Mouse (Mus musculus): Measurements from ENCODE around the gene Hs3st6. TPM values are rescaled to one million over a fixed set of nuclear protein-coding genes. Genes with fewer than 3 reads are reported as not detected.

Hs3st6 gene
- polyA plus RNA-seq, 1 experiment from 2014 or later: 0.24 TPM

DNA sequence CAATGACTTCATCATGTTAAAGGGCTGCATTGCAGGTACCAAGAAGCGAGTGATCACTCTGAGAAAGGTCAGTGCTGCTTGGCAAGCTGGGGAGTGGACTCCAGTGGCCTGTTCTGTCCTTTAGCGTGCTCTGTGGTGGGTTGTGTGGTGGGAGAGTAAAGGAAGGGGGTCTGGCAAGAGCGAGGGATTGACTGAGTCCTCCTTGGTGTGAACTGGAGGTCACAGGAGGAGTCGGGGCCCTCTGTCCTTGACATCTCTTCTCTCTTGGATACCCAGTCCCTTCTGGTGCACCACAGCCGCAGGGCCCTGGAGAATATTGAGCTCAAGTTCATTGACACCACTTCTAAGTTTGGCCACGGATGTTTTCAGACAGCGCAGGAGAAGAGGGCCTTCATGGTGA lies 17.3 kb upstream of the Hs3st6 start:
- WGBS (ENCODE audit: insufficient replicate concordance): 71% methylated on average over 7 of the region's 7 CpGs
- peak overlapping the region; percentile 66 for H3K4me2 ChIP-seq (ENCODE audit: low read depth, low read length)
- no peaks in the 10 kb centered on the region for H3K27me3 ChIP-seq (ENCODE audit: control insufficient read depth, insufficient read depth, low read depth, low read length)
- no peak overlapping the region for H3K9ac ChIP-seq (ENCODE audit: low read depth, low read length)
- no peaks in the 10 kb centered on the region for H3K9me3 ChIP-seq (replicated peaks; ENCODE audit: control insufficient read depth, low read length)
- no peak for ATAC-seq (ENCODE audit: low read depth)
- H3K27ac ChIP-seq (ENCODE audit: low read length): peak overlapping the region; percentile 88
- H3K4me3 ChIP-seq (ENCODE audit: low read depth, low read length): no peak overlapping the region
- peaks cover 3% of the 10 kb centered on the region for H3K36me3 ChIP-seq (ENCODE audit: control insufficient read depth, insufficient read depth)
- peaks cover 29% of the 10 kb centered on the region for H3K4me1 ChIP-seq (ENCODE audit: control insufficient read depth, low read depth, low read length)

DNA sequence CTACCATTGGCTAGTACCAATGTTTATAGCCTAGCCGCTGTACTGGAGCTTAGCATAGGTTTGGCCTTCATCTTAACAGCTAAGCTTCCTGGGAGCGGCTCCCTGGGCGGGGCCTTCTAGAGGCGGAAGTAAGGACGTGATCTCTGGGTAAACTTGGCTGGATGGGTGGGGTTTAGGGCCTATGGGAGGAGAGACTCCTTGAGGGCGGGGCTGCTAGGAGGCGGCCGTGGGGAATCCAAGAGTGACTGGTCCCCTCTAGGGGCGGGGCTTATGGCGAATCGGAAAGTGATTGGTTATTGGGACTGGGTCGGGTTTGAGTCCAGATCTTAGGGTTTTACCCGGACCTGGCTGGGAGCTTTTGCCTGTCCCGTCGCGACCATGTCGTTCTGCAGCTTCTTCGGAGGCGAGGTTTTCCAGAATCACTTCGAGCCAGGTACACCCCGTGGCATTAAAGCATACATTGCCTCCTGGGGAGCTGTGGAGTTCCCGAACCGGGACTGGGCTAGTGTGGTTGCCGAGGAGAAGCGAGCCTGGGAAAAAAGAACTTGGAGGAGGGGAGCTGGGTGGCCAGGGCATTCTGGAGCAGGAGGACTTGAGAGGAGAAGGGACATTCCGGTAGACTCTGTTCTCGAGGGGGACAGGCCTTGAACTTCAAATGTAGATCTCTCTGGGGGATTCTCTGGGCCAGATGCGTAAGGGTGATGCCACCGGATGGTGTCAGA lies 16.3 kb upstream of the Hs3st6 start, which contains the start of gene Msrb1:
TSS of gene Msrb1 (plus strand) at position 313 of the 722 bp plus-strand sequence.
- peak within 1 kb of the TSS; percentile 78 for H3K9ac ChIP-seq (ENCODE audit: low read depth, low read length)
- H3K4me2 ChIP-seq (ENCODE audit: low read depth, low read length): peak within 1 kb of the TSS; percentile 95
- peaks cover 29% of the 10 kb centered on the region for H3K4me1 ChIP-seq (ENCODE audit: control insufficient read depth, low read depth, low read length)
- H3K4me3 ChIP-seq (ENCODE audit: low read depth, low read length): peak within 1 kb of the TSS; percentile 76
- no peaks in the 10 kb centered on the region for H3K9me3 ChIP-seq (replicated peaks; ENCODE audit: control insufficient read depth, low read length)
- peaks cover 3% of the 10 kb centered on the region for H3K36me3 ChIP-seq (ENCODE audit: control insufficient read depth, insufficient read depth)
- peak; percentile 98 for ATAC-seq (ENCODE audit: low read depth)
- WGBS (ENCODE audit: insufficient replicate concordance): under 1% methylated on average over 29 of the region's 29 CpGs
- H3K27ac ChIP-seq (ENCODE audit: low read length): peak within 1 kb of the TSS; percentile 88
- no peaks in the 10 kb centered on the region for H3K27me3 ChIP-seq (ENCODE audit: control insufficient read depth, insufficient read depth, low read depth, low read length)

GRCm38 (mm10) chr17:24737135-24737810 lies 15.5 kb upstream of the Hs3st6 start:
- Histone ChIP-seq H3K4me3 (ENCODE audit: low read depth, low read length) (peak overlapping the region; percentile 76), H3K4me1 (ENCODE audit: control insufficient read depth, low read depth, low read length) (peaks cover 29% of the 10 kb centered on the region)
- no peak for ATAC-seq (ENCODE audit: low read depth)

DNA sequence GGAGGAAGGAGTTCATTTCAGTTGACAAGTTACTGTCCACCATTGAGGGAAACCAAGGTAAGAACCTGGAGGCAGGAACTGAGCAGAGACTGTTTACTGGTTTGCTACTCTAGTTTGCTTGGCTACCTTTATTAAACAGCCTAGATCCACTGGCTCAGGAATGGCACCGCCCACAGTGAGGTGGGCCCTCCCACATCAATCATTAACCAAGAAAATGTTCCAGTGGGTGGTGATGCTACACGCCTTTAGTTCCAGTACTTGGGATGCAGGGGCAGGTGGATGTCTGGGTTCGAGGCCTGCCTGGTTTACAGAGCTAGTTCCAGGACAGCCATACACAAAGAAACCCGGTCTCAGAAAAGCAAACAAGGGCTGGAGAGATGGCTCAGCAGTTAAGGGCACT lies 14.6 kb upstream of the Hs3st6 start:
- H3K4me2 ChIP-seq (ENCODE audit: low read depth, low read length): peak overlapping the region; percentile 95
- 66% methylated on average over 4 of the region's 4 CpGs for WGBS (ENCODE audit: insufficient replicate concordance)

More at GRCm38 (mm10) chr17:24737135-24737810, 15.5 kb upstream of the Hs3st6 start:
- Histone ChIP-seq H3K27me3 (ENCODE audit: control insufficient read depth, insufficient read depth, low read depth, low read length) (no peaks in the 10 kb centered on the region), H3K9ac (ENCODE audit: low read depth, low read length) (peak overlapping the region; percentile 78), H3K9me3 (replicated peaks; ENCODE audit: control insufficient read depth, low read length) (no peaks in the 10 kb centered on the region), H3K36me3 (ENCODE audit: control insufficient read depth, insufficient read depth) (peaks cover 3% of the 10 kb centered on the region), H3K4me2 (ENCODE audit: low read depth, low read length) (peak overlapping the region; percentile 95), H3K27ac (ENCODE audit: low read length) (peak overlapping the region; percentile 81)
- 20% methylated on average over 8 of the region's 8 CpGs for WGBS (ENCODE audit: insufficient replicate concordance)

GRCm38 (mm10) chr17:24739926-24740325 lies 12.9 kb upstream of the Hs3st6 start:
- Histone ChIP-seq H3K4me2 (ENCODE audit: low read depth, low read length) (no peak overlapping the region), H3K9me3 (replicated peaks; ENCODE audit: control insufficient read depth, low read length) (no peaks in the 10 kb centered on the region), H3K27me3 (ENCODE audit: control insufficient read depth, insufficient read depth, low read depth, low read length) (no peaks in the 10 kb centered on the region), H3K4me1 (ENCODE audit: control insufficient read depth, low read depth, low read length) (peaks cover 29% of the 10 kb centered on the region), H3K4me3 (ENCODE audit: low read depth, low read length) (no peak overlapping the region), H3K9ac (ENCODE audit: low read depth, low read length) (no peak overlapping the region), H3K27ac (ENCODE audit: low read length) (no peak overlapping the region), H3K36me3 (ENCODE audit: control insufficient read depth, insufficient read depth) (peaks cover 3% of the 10 kb centered on the region)
- WGBS (ENCODE audit: insufficient replicate concordance): 64% methylated on average over 8 of the region's 8 CpGs
- ATAC-seq (ENCODE audit: low read depth): no peak

More for the DNA sequence above, 14.6 kb upstream of the Hs3st6 start:
- H3K27ac ChIP-seq (ENCODE audit: low read length): peak overlapping the region; percentile 29; the same call in 1 of the 2 replicates
- peaks cover 3% of the 10 kb centered on the region for H3K36me3 ChIP-seq (ENCODE audit: control insufficient read depth, insufficient read depth)
- H3K4me1 ChIP-seq (ENCODE audit: control insufficient read depth, low read depth, low read length): peaks cover 29% of the 10 kb centered on the region
- H3K27me3 ChIP-seq (ENCODE audit: control insufficient read depth, insufficient read depth, low read depth, low read length): no peaks in the 10 kb centered on the region
- H3K9ac ChIP-seq (ENCODE audit: low read depth, low read length): no peak overlapping the region
- peak overlapping the region; percentile 76 for H3K4me3 ChIP-seq (ENCODE audit: low read depth, low read length)
- no peak for ATAC-seq (ENCODE audit: low read depth)
- H3K9me3 ChIP-seq (replicated peaks; ENCODE audit: control insufficient read depth, low read length): no peaks in the 10 kb centered on the region

GRCm38 (mm10) chr17:24742307-24742706 lies 10.5 kb upstream of the Hs3st6 start:
- H3K27me3 ChIP-seq (ENCODE audit: control insufficient read depth, insufficient read depth, low read depth, low read length): peaks cover 5% of the 10 kb centered on the region
- no peak overlapping the region for H3K4me2 ChIP-seq (ENCODE audit: low read depth, low read length)
- H3K9ac ChIP-seq (ENCODE audit: low read depth, low read length): no peak overlapping the region
- peaks cover 3% of the 10 kb centered on the region for H3K36me3 ChIP-seq (ENCODE audit: control insufficient read depth, insufficient read depth)
- WGBS (ENCODE audit: insufficient replicate concordance): 50% methylated on average over 8 of the region's 8 CpGs
- H3K27ac ChIP-seq (ENCODE audit: low read length): peak overlapping the region; percentile 54; the same call in 1 of the 2 replicates
- H3K4me1 ChIP-seq (ENCODE audit: control insufficient read depth, low read depth, low read length): peaks cover 14% of the 10 kb centered on the region
- H3K4me3 ChIP-seq (ENCODE audit: low read depth, low read length): no peak overlapping the region
- H3K9me3 ChIP-seq (replicated peaks; ENCODE audit: control insufficient read depth, low read length): no peaks in the 10 kb centered on the region
- ATAC-seq (ENCODE audit: low read depth): peak; percentile 49

- no peak for ATAC-seq (ENCODE audit: low read depth)
- H3K27ac ChIP-seq (ENCODE audit: low read length): no peak overlapping the region
- H3K9me3 ChIP-seq (replicated peaks; ENCODE audit: control insufficient read depth, low read length): no peaks in the 10 kb centered on the region
- H3K4me3 ChIP-seq (ENCODE audit: low read depth, low read length): no peak overlapping the region
- H3K4me1 ChIP-seq (ENCODE audit: control insufficient read depth, low read depth, low read length): peaks cover 5% of the 10 kb centered on the region
- no peak overlapping the region for H3K4me2 ChIP-seq (ENCODE audit: low read depth, low read length)
- 58% methylated on average over 5 of the region's 5 CpGs for WGBS (ENCODE audit: insufficient replicate concordance)
- H3K36me3 ChIP-seq (ENCODE audit: control insufficient read depth, insufficient read depth): peaks cover 3% of the 10 kb centered on the region
- peaks cover 5% of the 10 kb centered on the region for H3K27me3 ChIP-seq (ENCODE audit: control insufficient read depth, insufficient read depth, low read depth, low read length)
- no peak overlapping the region for H3K9ac ChIP-seq (ENCODE audit: low read depth, low read length)
These were observed 8.9 kb upstream of the Hs3st6 start for GRCm38 (mm10) chr17:24743896-24744295.

- Histone ChIP-seq H3K4me2 (ENCODE audit: low read depth, low read length) (no peak overlapping the region), H3K4me1 (ENCODE audit: control insufficient read depth, low read depth, low read length) (peaks cover 4% of the 10 kb centered on the region), H3K27ac (ENCODE audit: low read length) (no peak overlapping the region), H3K36me3 (ENCODE audit: control insufficient read depth, insufficient read depth) (peaks cover 3% of the 10 kb centered on the region), H3K9me3 (replicated peaks; ENCODE audit: control insufficient read depth, low read length) (no peaks in the 10 kb centered on the region), H3K4me3 (ENCODE audit: low read depth, low read length) (no peak overlapping the region), H3K27me3 (ENCODE audit: control insufficient read depth, insufficient read depth, low read depth, low read length) (peaks cover 5% of the 10 kb centered on the region), H3K9ac (ENCODE audit: low read depth, low read length) (no peak overlapping the region)
- no peak for ATAC-seq (ENCODE audit: low read depth)
- 61% methylated on average over 3 of the region's 3 CpGs for WGBS (ENCODE audit: insufficient replicate concordance)
These were observed 8.4 kb upstream of the Hs3st6 start for GRCm38 (mm10) chr17:24744381-24744780.

Data from liver, embryonic 16.5 days (tissue).